Mouse (Mus musculus): Measurements from ENCODE around the gene Col6a3. TPM values are rescaled to one million over a fixed set of nuclear protein-coding genes. Genes with fewer than 3 reads are reported as not detected.

Gene Col6a3
- polyA plus RNA-seq, 1 experiment from 2014 or later, result 13.9 TPM

- H3K27me3 ChIP-seq (replicated peaks), result no peaks in the 10 kb centered on the region
- H3K36me3 ChIP-seq, result no peaks in the 10 kb centered on the region
- H3K4me1 ChIP-seq, result no peaks in the 10 kb centered on the region
- H3K4me2 ChIP-seq, result no peak overlapping the region
- no peak for ATAC-seq (ENCODE audit: low FRiP score)
- H3K27ac ChIP-seq (replicated peaks), result no peak overlapping the region
- WGBS, result 82% methylated on average over 6 of the region's 6 CpGs
- H3K9ac ChIP-seq (replicated peaks), result no peak overlapping the region
- H3K4me3 ChIP-seq (replicated peaks), result no peak overlapping the region
- H3K9me3 ChIP-seq (replicated peaks), result no peaks in the 10 kb centered on the region
These were observed 124.8 kb downstream of the Col6a3 start for GRCm38 (mm10) chr1:90718826-90719550.

- no peak for ATAC-seq (ENCODE audit: low FRiP score)
- WGBS, result 71% methylated on average over 2 of the region's 2 CpGs
These were observed 127.5 kb downstream of the Col6a3 start for GRCm38 (mm10) chr1:90716258-90716657.

More at GRCm38 (mm10) chr1:90716258-90716657, 127.5 kb downstream of the Col6a3 start:
- Histone ChIP-seq H3K4me1 (no peaks in the 10 kb centered on the region), H3K27ac (replicated peaks) (no peak overlapping the region), H3K4me3 (replicated peaks) (no peak overlapping the region), H3K9ac (replicated peaks) (no peak overlapping the region), H3K4me2 (no peak overlapping the region), H3K9me3 (replicated peaks) (no peaks in the 10 kb centered on the region), H3K27me3 (replicated peaks) (no peaks in the 10 kb centered on the region), H3K36me3 (no peaks in the 10 kb centered on the region)

Other genes starting within 250 kb of the Col6a3 start
- gene Cops8, start 241.0 kb downstream of the Col6a3 start, polyA plus RNA-seq (2015; fragmentation: Nextera tagmentation; extraction: Ambion mirVana), result 163 and 171 TPM in 2 replicates
- gene Mlph, start 71.1 kb upstream of the Col6a3 start, polyA plus RNA-seq (2015; fragmentation: Nextera tagmentation; extraction: Ambion mirVana), result 0.09 and 0.31 TPM in 2 replicates
- not detected in 2 replicates for gene Prlh, start 109.1 kb upstream of the Col6a3 start, polyA plus RNA-seq (2015; fragmentation: Nextera tagmentation; extraction: Ambion mirVana)
- 1.9 TPM in 1 of 2 replicates, not detected in the other for gene Rab17, start 125.7 kb upstream of the Col6a3 start, polyA plus RNA-seq (2015; fragmentation: Nextera tagmentation; extraction: Ambion mirVana)
- 45.3 and 51.5 TPM in 2 replicates for gene Lrrfip1, start 154.8 kb upstream of the Col6a3 start, polyA plus RNA-seq (2015; fragmentation: Nextera tagmentation; extraction: Ambion mirVana)

Data from neural tube, embryonic 15.5 days (tissue).